Mouse (Mus musculus): Measurements from ENCODE around the gene Pacrg. TPM values are rescaled to one million over a fixed set of nuclear protein-coding genes. Genes with fewer than 3 reads are reported as not detected.

The Pacrg gene
- total and polyA plus RNA-seq, 2 experiments, result not detected

DNA sequence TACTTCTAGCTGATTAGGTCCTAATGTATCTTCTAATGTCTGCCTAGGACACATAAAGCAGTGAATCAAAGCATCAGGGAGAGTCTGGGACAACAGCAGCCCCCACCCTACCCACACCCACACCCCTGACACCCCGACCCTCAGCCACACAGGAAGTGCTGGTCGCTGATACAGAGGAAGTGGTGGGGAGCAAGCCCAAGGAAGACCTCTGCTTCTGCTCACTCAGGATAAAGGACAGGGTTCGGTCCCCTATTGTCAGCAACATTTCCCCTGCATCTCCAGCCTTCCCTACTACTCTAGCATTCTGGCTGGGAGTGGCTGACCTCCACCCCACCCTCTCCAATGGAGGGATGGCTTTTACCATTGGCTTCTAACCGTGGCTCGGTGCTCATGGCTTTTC, 414.8 kb downstream of the Pacrg start:
- Histone ChIP-seq H3K27ac (replicated peaks; ENCODE audit: insufficient read depth, low read depth, low read length) (no peak overlapping the region), H3K36me3 (ENCODE audit: control insufficient read depth, insufficient read depth, low read length) (no peaks in the 10 kb centered on the region), H3K9ac (ENCODE audit: low read depth, low read length) (no peak overlapping the region), H3K27me3 (ENCODE audit: control insufficient read depth, insufficient read depth, low read length) (no peaks in the 10 kb centered on the region), H3K79me2 (ENCODE audit: control insufficient read depth, insufficient read depth, low read length) (no peaks in the 10 kb centered on the region), H3K4me1 (ENCODE audit: control insufficient read depth, insufficient read depth, low read length) (no peaks in the 10 kb centered on the region), H3K4me3 (ENCODE audit: insufficient read depth, low read depth, low read length) (no peak overlapping the region)
- 69% methylated on average over 5 of the region's 5 CpGs for WGBS
- DNase-seq (ENCODE audit: extremely low read depth, low read depth, low spot score), result no peak
- TF ChIP-seq POLR2A (IDR thresholded peaks at IDR 0.05; ENCODE audit: extremely low read depth, insufficient read depth, low read length) (no peak), CTCF (IDR thresholded peaks at IDR 0.05; ENCODE audit: low read depth, low read length) (no peak)

DNA sequence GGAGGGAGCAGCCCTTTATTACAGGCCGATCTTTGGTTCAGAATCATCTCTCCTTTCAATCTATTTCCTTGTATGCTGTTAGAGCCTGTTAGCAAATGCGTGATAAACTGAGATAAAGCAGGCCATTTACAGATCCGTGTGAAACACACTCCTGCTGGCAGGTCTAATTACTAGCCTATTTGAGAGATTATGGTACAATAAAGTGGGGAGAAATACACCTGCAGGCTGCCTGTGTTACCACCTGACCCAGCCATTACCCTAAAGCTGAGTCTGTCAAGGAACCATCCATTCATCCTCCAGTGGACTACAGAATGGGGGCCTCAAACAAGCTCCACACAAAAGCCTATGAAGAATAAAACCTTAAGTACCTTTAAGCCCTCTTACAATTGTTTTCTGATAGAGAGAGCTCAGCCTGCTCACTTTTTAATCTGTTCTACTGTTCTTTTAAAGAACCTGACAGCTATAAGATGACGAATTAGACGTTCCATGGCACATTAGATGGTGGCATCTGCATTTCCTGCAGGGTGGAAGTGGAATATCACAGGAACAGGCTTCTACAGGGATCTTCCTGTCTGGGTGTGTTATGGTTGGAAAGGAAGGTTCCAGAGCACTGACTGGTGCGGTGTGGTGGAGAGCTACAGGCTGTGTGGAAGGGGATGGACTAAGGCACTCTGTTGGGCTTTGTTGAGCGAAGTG, 422.4 kb downstream of the Pacrg start:
- Histone ChIP-seq H3K27ac (replicated peaks; ENCODE audit: insufficient read depth, low read depth, low read length) (no peak overlapping the region), H3K9ac (ENCODE audit: low read depth, low read length) (no peak overlapping the region), H3K27me3 (ENCODE audit: control insufficient read depth, insufficient read depth, low read length) (no peaks in the 10 kb centered on the region), H3K4me3 (ENCODE audit: insufficient read depth, low read depth, low read length) (no peak overlapping the region), H3K36me3 (ENCODE audit: control insufficient read depth, insufficient read depth, low read length) (no peaks in the 10 kb centered on the region), H3K4me1 (ENCODE audit: control insufficient read depth, insufficient read depth, low read length) (peaks cover 8% of the 10 kb centered on the region), H3K79me2 (ENCODE audit: control insufficient read depth, insufficient read depth, low read length) (no peaks in the 10 kb centered on the region)
- no peak for DNase-seq (ENCODE audit: extremely low read depth, low read depth, low spot score)
- TF ChIP-seq CTCF (IDR thresholded peaks at IDR 0.05; ENCODE audit: low read depth, low read length), result no peak
- no peak for TF ChIP-seq POLR2A (IDR thresholded peaks at IDR 0.05; ENCODE audit: extremely low read depth, insufficient read depth, low read length)
- 81% methylated on average over 7 of the region's 7 CpGs for WGBS

DNA sequence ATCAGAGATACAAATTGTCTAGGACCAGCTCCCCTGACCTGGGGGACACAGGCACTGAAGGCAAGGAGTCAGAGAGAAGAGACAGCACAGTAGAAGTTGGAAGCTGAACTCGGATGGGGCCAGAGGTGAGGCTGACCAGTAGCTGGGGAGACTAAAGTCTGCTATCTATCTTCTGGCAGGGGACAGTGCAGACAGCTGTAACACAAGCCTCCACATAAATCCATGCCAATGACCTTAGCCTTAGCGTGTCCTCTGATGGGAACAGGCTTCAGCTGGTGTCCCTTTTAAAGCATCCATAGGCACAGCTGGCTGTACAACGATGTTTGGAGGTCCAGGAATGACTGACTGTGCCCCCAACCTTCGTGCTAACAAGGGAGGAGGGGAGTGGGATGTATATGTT, 423.1 kb downstream of the Pacrg start:
- peaks cover 8% of the 10 kb centered on the region for H3K4me1 ChIP-seq (ENCODE audit: control insufficient read depth, insufficient read depth, low read length)
- no peaks in the 10 kb centered on the region for H3K36me3 ChIP-seq (ENCODE audit: control insufficient read depth, insufficient read depth, low read length)
- no peak overlapping the region for H3K27ac ChIP-seq (replicated peaks; ENCODE audit: insufficient read depth, low read depth, low read length)
- H3K27me3 ChIP-seq (ENCODE audit: control insufficient read depth, insufficient read depth, low read length), result no peaks in the 10 kb centered on the region
- H3K4me3 ChIP-seq (ENCODE audit: insufficient read depth, low read depth, low read length), result no peak overlapping the region
- H3K79me2 ChIP-seq (ENCODE audit: control insufficient read depth, insufficient read depth, low read length), result no peaks in the 10 kb centered on the region
- no peak for TF ChIP-seq POLR2A (IDR thresholded peaks at IDR 0.05; ENCODE audit: extremely low read depth, insufficient read depth, low read length)
- no peak for TF ChIP-seq CTCF (IDR thresholded peaks at IDR 0.05; ENCODE audit: low read depth, low read length)
- DNase-seq (ENCODE audit: extremely low read depth, low read depth, low spot score), result peak; percentile 75
- no peak overlapping the region for H3K9ac ChIP-seq (ENCODE audit: low read depth, low read length)
- WGBS, result 52% methylated on average over 4 of the region's 4 CpGs

DNA sequence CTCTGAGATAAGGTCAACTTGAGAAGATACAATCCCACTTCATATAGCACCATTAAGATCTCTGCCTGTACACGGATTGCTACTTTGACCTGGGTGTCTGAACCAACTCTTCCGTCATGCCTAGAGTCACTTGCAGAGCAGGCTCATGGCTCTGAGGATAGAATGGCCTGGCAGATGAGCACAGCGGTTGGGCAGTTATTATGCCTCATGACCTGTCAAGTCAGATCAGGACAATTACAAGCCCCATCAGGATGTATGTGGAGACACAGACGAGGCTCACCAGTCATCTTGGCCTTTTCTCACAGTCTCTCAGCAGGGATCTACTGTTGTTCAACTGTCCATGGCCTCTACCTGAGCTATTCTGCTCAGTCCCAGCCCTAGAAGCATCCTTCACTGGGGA, 424.0 kb downstream of the Pacrg start:
- H3K9ac ChIP-seq (ENCODE audit: low read depth, low read length), result no peak overlapping the region
- H3K36me3 ChIP-seq (ENCODE audit: control insufficient read depth, insufficient read depth, low read length), result no peaks in the 10 kb centered on the region
- no peaks in the 10 kb centered on the region for H3K27me3 ChIP-seq (ENCODE audit: control insufficient read depth, insufficient read depth, low read length)
- 94% methylated on average over 4 of the region's 4 CpGs for WGBS
- no peak for DNase-seq (ENCODE audit: extremely low read depth, low read depth, low spot score)
- TF ChIP-seq POLR2A (IDR thresholded peaks at IDR 0.05; ENCODE audit: extremely low read depth, insufficient read depth, low read length), result no peak
- no peak for TF ChIP-seq CTCF (IDR thresholded peaks at IDR 0.05; ENCODE audit: low read depth, low read length)
- H3K27ac ChIP-seq (replicated peaks; ENCODE audit: insufficient read depth, low read depth, low read length), result no peak overlapping the region
- H3K4me3 ChIP-seq (ENCODE audit: insufficient read depth, low read depth, low read length), result no peak overlapping the region
- H3K4me1 ChIP-seq (ENCODE audit: control insufficient read depth, insufficient read depth, low read length), result peaks cover 8% of the 10 kb centered on the region
- no peaks in the 10 kb centered on the region for H3K79me2 ChIP-seq (ENCODE audit: control insufficient read depth, insufficient read depth, low read length)

DNA sequence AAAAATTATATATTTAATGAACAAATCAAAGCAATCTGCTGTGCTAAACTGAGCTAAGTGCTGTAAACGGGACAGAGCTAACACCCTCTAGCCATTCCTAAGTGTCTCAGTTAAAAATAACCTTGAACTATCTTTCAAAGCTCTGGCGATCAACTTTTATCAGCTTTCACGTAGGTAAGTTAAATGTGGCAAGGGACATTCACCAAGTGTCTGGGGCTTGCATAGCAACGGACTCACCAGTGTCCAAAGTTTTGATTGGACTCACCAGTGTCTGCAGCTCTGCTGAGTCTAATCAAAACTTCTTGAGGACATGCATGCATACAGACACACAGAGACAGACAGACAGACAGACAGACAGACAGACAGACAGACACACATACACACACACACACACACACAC, 425.7 kb downstream of the Pacrg start:
- Histone ChIP-seq H3K27ac (replicated peaks; ENCODE audit: insufficient read depth, low read depth, low read length) (no peak overlapping the region), H3K9ac (ENCODE audit: low read depth, low read length) (no peak overlapping the region), H3K4me1 (ENCODE audit: control insufficient read depth, insufficient read depth, low read length) (peaks cover 8% of the 10 kb centered on the region), H3K79me2 (ENCODE audit: control insufficient read depth, insufficient read depth, low read length) (no peaks in the 10 kb centered on the region), H3K36me3 (ENCODE audit: control insufficient read depth, insufficient read depth, low read length) (no peaks in the 10 kb centered on the region), H3K27me3 (ENCODE audit: control insufficient read depth, insufficient read depth, low read length) (no peaks in the 10 kb centered on the region), H3K4me3 (ENCODE audit: insufficient read depth, low read depth, low read length) (no peak overlapping the region)
- WGBS, result 47% methylated on average over 4 of the region's 4 CpGs
- no peak for DNase-seq (ENCODE audit: extremely low read depth, low read depth, low spot score)
- TF ChIP-seq CTCF (IDR thresholded peaks at IDR 0.05; ENCODE audit: low read depth, low read length), result no peak
- TF ChIP-seq POLR2A (IDR thresholded peaks at IDR 0.05; ENCODE audit: extremely low read depth, insufficient read depth, low read length), result no peak

DNA sequence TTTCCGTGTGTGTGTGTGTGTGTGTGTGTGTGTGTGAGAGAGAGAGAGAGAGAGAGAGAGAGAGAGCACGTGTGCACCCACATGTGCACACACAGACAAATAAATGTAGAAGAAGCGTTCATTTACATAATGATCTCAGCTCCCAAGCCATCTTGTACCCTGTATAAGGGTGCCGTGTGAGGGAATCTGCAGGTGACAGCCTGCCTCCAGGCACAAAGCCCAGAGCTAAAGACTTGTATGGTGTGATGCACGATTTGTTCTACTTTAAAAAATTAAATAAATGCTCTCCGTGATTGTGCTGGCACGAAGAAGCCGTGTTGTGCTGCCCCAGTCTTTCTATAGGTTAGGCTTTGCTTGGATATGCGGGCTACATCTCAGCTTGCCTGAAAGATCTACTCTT, 426.2 kb downstream of the Pacrg start:
- no peaks in the 10 kb centered on the region for H3K36me3 ChIP-seq (ENCODE audit: control insufficient read depth, insufficient read depth, low read length)
- H3K27ac ChIP-seq (replicated peaks; ENCODE audit: insufficient read depth, low read depth, low read length), result no peak overlapping the region
- no peak overlapping the region for H3K9ac ChIP-seq (ENCODE audit: low read depth, low read length)
- no peaks in the 10 kb centered on the region for H3K79me2 ChIP-seq (ENCODE audit: control insufficient read depth, insufficient read depth, low read length)
- H3K4me3 ChIP-seq (ENCODE audit: insufficient read depth, low read depth, low read length), result no peak overlapping the region
- TF ChIP-seq POLR2A (IDR thresholded peaks at IDR 0.05; ENCODE audit: extremely low read depth, insufficient read depth, low read length) (no peak), CTCF (IDR thresholded peaks at IDR 0.05; ENCODE audit: low read depth, low read length) (no peak)
- DNase-seq (ENCODE audit: extremely low read depth, low read depth, low spot score), result no peak
- no peaks in the 10 kb centered on the region for H3K27me3 ChIP-seq (ENCODE audit: control insufficient read depth, insufficient read depth, low read length)
- H3K4me1 ChIP-seq (ENCODE audit: control insufficient read depth, insufficient read depth, low read length), result peaks cover 8% of the 10 kb centered on the region
- 93% methylated on average over 9 of the region's 9 CpGs for WGBS

All from liver, adult 2 months (tissue).